Mouse (Mus musculus) monocyte, adult 2 months (primary cell): ENCODE data around the gene Ccdc27.
A peak's percentile ranks its signal among the peaks of the same experiment; 100 is the strongest.

ENCODE experiments used
- DNase-seq, 2 experiments: peaks; one replicate each; pipeline ENCODE4 v3.0.0; 2022; ENCODE audit warnings: low spot score in 2 of 2, low read depth in 1 of 2

The Ccdc27 gene

GRCm38 (mm10) chr4:154025641-154026440 lies 16.6 kb downstream of the Ccdc27 start, which contains the start of gene Smim1:
Smim1 (minus strand) TSS chr4:154026230.
- no peak for DNase-seq

- no peak for DNase-seq
Observed at GRCm38 (mm10) chr4:154024729-154025521, 17.6 kb downstream of the Ccdc27 start.

- no peak for DNase-seq
Observed at GRCm38 (mm10) chr4:154023754-154024601, 18.5 kb downstream of the Ccdc27 start.

GRCm38 (mm10) chr4:154022844-154023243 lies 19.6 kb downstream of the Ccdc27 start:
- no peak for DNase-seq

GRCm38 (mm10) chr4:154022407-154022806 lies 20.1 kb downstream of the Ccdc27 start:
- no peak for DNase-seq

- no peak for DNase-seq
Observed at GRCm38 (mm10) chr4:154021432-154021831, 21.0 kb downstream of the Ccdc27 start.

- DNase-seq, result no peak
Observed at GRCm38 (mm10) chr4:154019571-154019970, 22.9 kb downstream of the Ccdc27 start.

- no peak for DNase-seq
Observed at GRCm38 (mm10) chr4:154015476-154015875, 27.0 kb downstream of the Ccdc27 start.

- DNase-seq, result no peak
Observed at GRCm38 (mm10) chr4:154012132-154012882, 30.2 kb downstream of the Ccdc27 start.

GRCm38 (mm10) chr4:154011646-154012089 lies 30.8 kb downstream of the Ccdc27 start, which contains the start of gene Lrrc47:
Lrrc47 (plus strand) TSS chr4:154011731.
- peak; percentile 27 to 51 for DNase-seq

- no peak for DNase-seq
Observed at GRCm38 (mm10) chr4:154010907-154011645, 31.4 kb downstream of the Ccdc27 start.

GRCm38 (mm10) chr4:154007759-154008158 lies 34.7 kb downstream of the Ccdc27 start:
- no peak for DNase-seq

- no peak for DNase-seq
Observed at GRCm38 (mm10) chr4:154006264-154006663, 36.2 kb downstream of the Ccdc27 start.

GRCm38 (mm10) chr4:154005488-154005887 lies 37.0 kb downstream of the Ccdc27 start:
- no peak for DNase-seq

GRCm38 (mm10) chr4:153993505-153993904 lies 49.0 kb downstream of the Ccdc27 start:
- no peak for DNase-seq

GRCm38 (mm10) chr4:153992715-153993114 lies 49.8 kb downstream of the Ccdc27 start:
- DNase-seq, result no peak

- DNase-seq, result no peak
Observed at GRCm38 (mm10) chr4:153980470-153980869, 62.0 kb downstream of the Ccdc27 start.

- no peak for DNase-seq
Observed at GRCm38 (mm10) chr4:153979243-153979642, 63.2 kb downstream of the Ccdc27 start.
